Mouse (Mus musculus) CD8-positive naive resting alpha-beta T cell, adult 57 days (primary cell): ENCODE measurements around the gene Rbm5. TPM values are rescaled to one million over a fixed set of nuclear protein-coding genes. Genes with fewer than 3 reads are reported as not detected.

Source experiments
- total RNA-seq: library from RNA; stranded (reverse); gene quantifications from one replicate; pipeline ENCODE4 v1.2.4, GENCODE M21; 2023

Rbm5 gene
- 256 TPM for total RNA-seq

DNA sequence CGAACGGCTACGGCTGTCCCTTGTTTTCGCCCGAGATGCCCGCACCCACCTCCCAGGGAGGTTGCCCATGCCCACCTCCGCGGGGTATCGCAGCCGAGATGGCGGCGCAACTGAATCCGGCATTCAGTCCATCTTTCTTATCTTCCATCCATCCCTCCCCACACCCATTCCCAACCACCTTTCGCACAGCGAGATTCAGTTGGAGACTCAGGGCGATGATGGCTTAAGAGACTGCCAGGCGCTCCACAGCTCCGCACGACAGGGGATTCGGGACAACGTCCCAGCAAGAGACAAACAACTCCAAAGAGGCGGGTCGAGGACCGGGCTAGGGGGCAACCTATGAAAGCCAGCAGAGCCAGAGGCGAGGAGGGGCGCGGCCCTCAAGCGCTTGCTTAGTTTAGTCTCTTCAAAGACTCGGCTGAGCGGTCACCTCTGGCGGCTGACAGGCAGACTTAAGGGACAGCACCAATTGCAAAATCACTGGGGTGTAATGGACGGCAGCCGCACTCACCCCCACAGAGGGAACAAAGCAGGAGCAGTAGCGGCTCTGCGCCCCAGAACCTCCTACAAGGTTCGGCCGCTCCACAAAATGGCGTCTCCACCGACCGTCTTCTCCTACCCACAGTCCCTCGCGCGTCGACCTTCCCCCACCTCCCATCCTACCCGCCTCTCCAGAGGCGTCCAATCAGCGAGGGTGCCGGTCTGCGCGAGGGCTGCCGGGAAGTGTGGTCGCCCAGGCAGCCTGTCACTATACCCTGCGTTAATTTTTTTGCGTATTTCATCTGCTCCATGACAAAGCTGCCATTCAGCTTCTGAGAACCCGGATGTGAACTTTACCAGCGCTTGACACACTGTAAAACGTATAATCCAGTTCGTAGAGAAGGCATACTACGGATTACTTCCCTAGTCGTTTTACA, at the start of gene Rbm5:
Gene Rbm5 (minus strand): TSS at position 623 of the 917 bp plus-strand sequence.

GRCm38 (mm10) chr9:107709697-107710483, 60.9 kb downstream of the Rbm5 start, which contains the start of gene Sema3f:
Gene Sema3f (minus strand): TSS chr9:107710475.

Other genes with a start within 250 kb of the Rbm5 start
- 29.4 TPM for gene Tmem115, start 237.1 kb downstream of the Rbm5 start, total RNA-seq
- 15.3 TPM for gene Cyb561d2, start 228.8 kb downstream of the Rbm5 start, total RNA-seq
- gene Nprl2, start 228.8 kb downstream of the Rbm5 start, total RNA-seq, result 23.7 TPM
- 1.8 TPM for gene Zmynd10, start 223.7 kb downstream of the Rbm5 start, total RNA-seq
- gene Rassf1, start 219.4 kb downstream of the Rbm5 start, total RNA-seq, result 65.1 TPM
- gene Tusc2, start 207.7 kb downstream of the Rbm5 start, total RNA-seq, result 16.1 TPM
- 7.9 TPM for gene Hyal2, start 203.1 kb downstream of the Rbm5 start, total RNA-seq
- 1.5 TPM for gene Hyal1, start 194.1 kb downstream of the Rbm5 start, total RNA-seq
- 11.5 TPM for gene Naa80, start 192.1 kb downstream of the Rbm5 start, total RNA-seq
- gene Hyal3, start 190.2 kb downstream of the Rbm5 start, total RNA-seq, result 1.8 TPM
- 27.3 TPM for gene Ifrd2, start 183.4 kb downstream of the Rbm5 start, total RNA-seq
- gene Sema3b, start 161.8 kb downstream of the Rbm5 start, total RNA-seq, result not detected
- 447 TPM for gene Gnai2, start 135.6 kb downstream of the Rbm5 start, total RNA-seq
- gene Slc38a3, start 101.5 kb downstream of the Rbm5 start, total RNA-seq, result not detected
- 1.3 TPM for gene Gnat1, start 91.3 kb downstream of the Rbm5 start, total RNA-seq
- gene Sema3f, start 60.5 kb downstream of the Rbm5 start, total RNA-seq, result 0.86 TPM
- gene Rbm6, start 102.2 kb upstream of the Rbm5 start, total RNA-seq, result 129 TPM
- gene Mon1a, start 117.2 kb upstream of the Rbm5 start, total RNA-seq, result 16.2 TPM
- gene Mst1r, start 135.9 kb upstream of the Rbm5 start, total RNA-seq, result 0.15 TPM
- not detected for gene Actl11, start 157.5 kb upstream of the Rbm5 start, total RNA-seq
- gene Camkv, start 164.7 kb upstream of the Rbm5 start, total RNA-seq, result not detected
- gene Traip, start 179.1 kb upstream of the Rbm5 start, total RNA-seq, result 5.8 TPM
- 196 TPM for gene Uba7, start 204.5 kb upstream of the Rbm5 start, total RNA-seq
- gene Gm20661, start 212.1 kb upstream of the Rbm5 start, total RNA-seq, result 1.4 TPM
- not detected for gene Inka1, start 214.9 kb upstream of the Rbm5 start, total RNA-seq
- 2.4 TPM for gene Cdhr4, start 221.5 kb upstream of the Rbm5 start, total RNA-seq
- gene Gm20662, start 225.4 kb upstream of the Rbm5 start, total RNA-seq, result 1.9 TPM
- 145 TPM for gene Ip6k1, start 231.5 kb upstream of the Rbm5 start, total RNA-seq